Mouse (Mus musculus) ES-CJ7 (cell line): ENCODE measurements around the gene Gm20716.

Experiments used
- DNase-seq: peaks from one replicate; pipeline ENCODE4 v3.0.0; 2011; ENCODE audit warnings: low read depth, low spot score

Gm20716 gene

GRCm38 (mm10) chr2:168230026-168230728, at the start of gene Gm20716, which contains the start of the genes Dpm1 and Mocs3:
Gene Gm20716, minus strand, starts transcription at chr2:168230364.
Gene Dpm1, minus strand, starts transcription at chr2:168230591.
Gene Mocs3, plus strand, starts transcription at chr2:168230622.
- peak; percentile 81 for DNase-seq

DNA sequence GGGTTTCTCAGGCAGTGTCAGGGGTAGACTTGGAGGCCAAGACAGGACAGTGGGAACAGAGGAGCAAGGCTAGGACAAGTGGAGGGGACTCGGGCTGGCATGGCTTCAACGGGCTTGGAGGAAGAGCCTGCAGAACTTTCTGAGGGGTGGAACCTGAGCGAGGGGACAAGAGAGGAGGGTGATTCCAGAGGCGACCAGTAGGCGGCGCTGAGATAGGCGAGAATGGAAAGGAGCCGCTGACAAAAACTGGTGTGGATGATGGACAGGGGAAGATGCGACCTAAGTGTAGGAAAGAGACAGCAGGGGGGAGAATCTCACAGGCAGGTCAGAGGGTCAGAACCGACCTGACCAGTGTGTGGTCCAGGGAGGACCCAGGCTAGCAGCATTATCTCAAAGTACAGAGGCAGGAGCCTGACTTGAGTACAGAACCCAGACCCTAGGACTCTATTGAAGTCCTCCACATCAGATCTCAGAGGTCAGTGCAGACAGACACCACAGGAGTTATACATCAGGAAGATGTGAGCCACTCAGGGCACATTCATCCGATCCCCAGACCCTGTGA, 44.3 kb upstream of the Gm20716 start:
- peak; percentile 67 for DNase-seq

DNA sequence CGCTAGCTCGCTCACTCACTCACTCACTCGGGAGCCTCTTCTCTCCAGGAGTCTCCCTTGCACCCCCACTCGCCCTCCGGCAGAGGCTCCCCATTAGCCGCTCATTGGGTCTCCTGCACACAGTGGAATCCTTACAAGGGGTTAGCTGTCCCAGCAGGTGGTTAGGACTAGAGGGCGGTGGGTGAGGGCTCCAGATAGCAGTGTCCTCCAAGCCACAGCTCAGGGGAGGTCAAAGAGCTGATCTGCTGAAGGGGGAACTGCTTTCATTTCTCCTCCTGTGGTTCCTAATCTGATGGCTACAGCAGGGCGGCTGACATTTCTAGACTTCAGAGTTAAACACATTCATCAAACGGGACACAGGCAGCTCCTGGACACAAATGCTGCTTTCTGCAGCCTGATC, 43.2 kb upstream of the Gm20716 start:
- no peak for DNase-seq

DNA sequence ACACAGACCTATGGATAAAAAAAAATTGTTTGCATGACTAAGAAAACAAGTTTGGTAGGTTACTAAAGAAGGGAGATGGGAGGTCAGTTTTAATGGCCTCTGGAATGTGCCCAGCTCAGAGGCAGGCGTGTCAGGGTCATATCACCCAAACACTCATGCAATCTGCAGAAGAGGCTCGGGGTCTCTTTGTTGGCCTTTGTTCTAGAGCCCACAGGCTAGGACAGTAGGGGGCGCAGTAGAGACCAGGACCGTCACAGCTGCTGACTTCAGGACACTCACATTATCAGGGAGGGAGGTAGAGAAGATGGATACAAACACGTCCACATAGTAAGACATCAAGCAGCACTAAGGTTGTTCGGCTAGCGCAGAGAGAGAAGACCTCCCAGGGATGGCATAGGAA, 37.9 kb upstream of the Gm20716 start:
- peak; percentile 81 for DNase-seq

DNA sequence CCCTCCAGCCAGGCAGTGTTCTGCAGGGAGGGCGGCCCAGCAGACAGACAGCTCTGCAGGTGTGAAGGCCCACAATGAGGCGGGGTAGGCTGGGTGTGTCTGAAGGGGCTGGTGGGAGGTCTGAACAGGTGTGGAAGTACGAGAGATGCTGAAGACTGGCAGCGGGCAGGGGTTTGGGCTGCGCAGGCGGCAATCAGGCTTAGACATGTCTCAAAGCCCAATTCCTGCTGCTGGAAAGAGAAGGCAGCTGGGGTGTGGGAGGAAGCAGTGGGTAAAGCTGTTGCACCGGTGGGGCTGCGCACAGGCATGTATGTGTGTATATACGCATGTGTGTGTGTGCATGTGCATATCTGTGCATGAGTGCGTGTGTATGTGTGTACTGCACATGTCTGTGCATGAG, 30.7 kb upstream of the Gm20716 start:
- no peak for DNase-seq

DNA sequence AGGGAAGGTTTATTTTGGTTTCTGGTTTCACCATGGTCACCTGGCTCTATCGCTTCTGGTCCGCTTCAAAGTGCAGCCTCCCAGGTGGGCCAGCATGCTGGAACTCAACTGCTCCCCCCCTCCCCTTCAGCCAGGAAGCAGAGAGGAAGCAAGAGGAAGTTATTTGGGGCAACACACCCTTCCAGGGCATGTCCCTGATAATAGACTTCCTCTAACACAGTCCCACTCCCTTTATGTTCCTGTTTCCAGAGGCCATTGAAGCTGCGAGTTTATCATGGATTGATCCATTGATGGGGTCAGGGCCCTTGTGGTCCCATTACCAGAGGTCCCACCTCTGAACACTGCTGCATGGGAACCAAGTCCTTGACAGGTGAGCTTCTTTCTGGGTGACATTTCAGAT, 30.0 kb upstream of the Gm20716 start:
- no peak for DNase-seq

GRCm38 (mm10) chr2:168259046-168259445, 28.9 kb upstream of the Gm20716 start:
- DNase-seq, result no peak

- DNase-seq, result no peak
Observed at GRCm38 (mm10) chr2:168257188-168257587, 27.0 kb upstream of the Gm20716 start.

DNA sequence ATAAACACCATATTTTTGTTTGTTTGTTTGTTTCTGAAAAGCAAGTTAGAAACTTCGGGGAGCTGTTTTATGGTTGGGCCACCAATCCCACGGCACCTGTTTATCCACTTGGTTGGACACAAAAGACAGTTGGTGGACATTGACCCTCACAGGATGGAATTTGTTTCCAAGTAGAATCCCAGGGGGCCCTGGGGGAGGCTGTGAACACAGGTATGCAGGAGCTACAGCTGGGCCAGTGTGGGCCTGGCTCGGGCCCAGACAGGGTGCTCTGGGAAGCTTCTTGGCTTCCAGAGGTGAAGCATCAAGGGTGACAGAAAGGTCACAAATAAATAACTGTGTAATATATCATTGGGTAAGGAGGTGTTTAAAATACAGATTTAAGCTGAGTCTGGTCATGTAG, 26.3 kb upstream of the Gm20716 start:
- no peak for DNase-seq

- DNase-seq, result no peak
Observed at GRCm38 (mm10) chr2:168253822-168254221, 23.7 kb upstream of the Gm20716 start.

- peak; percentile 98 for DNase-seq
Observed at GRCm38 (mm10) chr2:168252639-168253292, 22.6 kb upstream of the Gm20716 start.

DNA sequence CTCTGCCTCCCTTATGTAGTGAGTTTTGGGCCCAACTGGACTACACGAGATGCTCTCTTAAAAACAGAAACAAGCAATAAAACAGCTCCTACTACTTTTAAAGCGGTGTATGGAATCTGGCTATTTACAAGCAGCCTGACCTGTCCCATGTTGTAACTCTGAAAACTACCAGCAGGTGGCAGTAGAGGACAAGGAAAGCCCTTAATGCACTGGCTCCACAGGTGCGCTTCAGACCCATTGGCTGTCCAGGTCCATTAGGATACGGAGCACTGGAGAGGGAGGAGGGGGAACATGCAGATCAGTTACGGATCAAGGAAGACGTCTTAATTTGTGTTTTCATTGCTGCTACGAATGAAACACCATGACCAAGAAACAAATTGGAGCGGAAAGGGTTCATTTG, 20.1 kb upstream of the Gm20716 start:
- peak; percentile 93 for DNase-seq

- DNase-seq, result peak; percentile 81
Observed at GRCm38 (mm10) chr2:168248856-168249245, 18.7 kb upstream of the Gm20716 start.

DNA sequence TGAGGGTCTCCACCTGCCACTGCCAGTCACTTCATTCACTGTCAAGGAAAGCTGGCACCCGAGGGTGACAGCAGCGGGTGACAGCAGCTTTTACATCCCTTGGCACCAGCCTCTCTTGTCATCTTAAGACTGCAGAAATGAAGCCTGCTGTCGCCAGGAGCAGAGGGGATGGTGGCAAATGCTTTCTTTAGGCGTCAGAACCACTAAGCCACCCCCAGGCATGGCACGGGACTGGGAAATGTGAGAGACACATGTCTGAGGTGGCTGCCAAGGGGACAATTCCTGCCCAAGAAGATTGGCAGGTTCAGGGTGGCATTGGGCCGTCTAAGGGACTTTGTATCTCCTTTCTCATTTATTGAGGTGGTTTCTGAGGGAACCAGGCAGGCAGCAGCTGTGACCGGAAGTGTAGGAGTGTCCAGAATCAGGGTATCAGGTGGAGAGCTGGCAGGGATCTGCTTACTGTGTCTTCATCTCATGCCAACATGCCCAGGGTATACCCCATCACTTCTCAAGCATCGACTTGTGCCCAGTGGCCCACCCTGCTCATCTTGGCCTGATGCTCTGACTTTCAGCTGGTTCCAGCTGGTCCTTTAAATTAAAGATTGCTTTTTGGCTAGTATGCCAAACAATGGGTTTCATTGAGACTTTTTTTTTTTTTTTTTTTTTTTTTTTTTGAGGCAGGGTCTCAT, 18.1 kb upstream of the Gm20716 start:
- no peak for DNase-seq

- DNase-seq, result peak; percentile 48
Observed at GRCm38 (mm10) chr2:168245571-168245970, 15.4 kb upstream of the Gm20716 start.

DNA sequence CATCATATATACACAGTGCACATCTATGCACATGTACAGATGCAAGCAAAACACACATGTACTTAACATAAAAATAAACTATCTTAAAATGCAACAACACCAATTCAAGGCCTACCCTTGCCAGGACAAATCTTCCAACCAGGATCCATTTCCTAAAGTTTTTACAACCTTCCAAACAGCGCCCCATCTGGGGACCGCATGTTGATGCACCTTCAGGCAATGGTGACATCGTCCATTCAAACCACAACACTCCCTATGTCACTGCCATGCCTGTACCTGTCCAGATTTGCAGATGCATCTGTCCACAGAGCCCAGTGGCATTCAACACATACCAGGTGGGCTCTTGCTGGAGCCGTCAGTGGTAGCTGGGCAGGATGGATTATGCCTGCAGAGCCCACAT, 13.1 kb upstream of the Gm20716 start:
- no peak for DNase-seq

- no peak for DNase-seq
Observed at GRCm38 (mm10) chr2:168242841-168243240, 12.7 kb upstream of the Gm20716 start.

GRCm38 (mm10) chr2:168238335-168238734, 8.2 kb upstream of the Gm20716 start:
- no peak for DNase-seq

GRCm38 (mm10) chr2:168233286-168233685, 3.1 kb upstream of the Gm20716 start:
- DNase-seq, result peak; percentile 91

GRCm38 (mm10) chr2:168231471-168231829, 1.3 kb upstream of the Gm20716 start:
- no peak for DNase-seq

DNA sequence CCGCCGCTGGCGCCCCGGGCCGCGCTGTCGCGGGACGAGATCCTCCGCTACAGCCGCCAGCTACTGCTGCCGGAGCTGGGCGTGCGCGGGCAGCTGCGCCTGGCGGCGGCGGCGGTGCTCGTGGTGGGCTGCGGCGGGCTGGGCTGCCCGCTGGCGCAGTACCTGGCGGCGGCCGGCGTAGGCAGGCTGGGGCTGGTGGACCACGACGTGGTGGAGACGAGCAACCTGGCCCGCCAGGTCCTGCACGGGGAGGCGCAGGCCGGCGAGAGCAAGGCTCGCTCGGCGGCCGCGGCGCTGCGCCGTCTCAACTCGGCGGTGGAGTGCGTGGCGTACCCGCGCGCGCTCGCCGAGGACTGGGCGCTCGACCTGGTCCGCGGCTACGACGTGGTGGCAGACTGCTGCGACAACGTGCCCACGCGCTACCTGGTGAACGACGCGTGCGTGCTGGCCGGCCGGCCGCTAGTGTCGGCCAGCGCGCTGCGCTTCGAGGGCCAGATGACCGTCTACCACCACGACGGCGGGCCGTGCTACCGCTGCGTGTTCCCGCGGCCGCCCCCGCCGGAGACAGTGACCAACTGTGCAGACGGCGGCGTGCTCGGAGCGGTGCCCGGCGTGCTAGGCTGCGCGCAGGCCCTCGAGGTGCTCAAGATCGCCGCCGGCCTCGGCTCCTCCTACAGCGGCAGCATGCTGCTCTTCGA, 758 bp upstream of the Gm20716 start:
- no peak for DNase-seq
